Mouse (Mus musculus): Measurements from ENCODE around the gene Tfec. TPM values are rescaled to one million over a fixed set of nuclear protein-coding genes. Genes with fewer than 3 reads are reported as not detected.

Tfec gene
- total RNA-seq (2021) = not detected

- DNase-seq (ENCODE audit: extremely low spot score in 1 of 2, low spot score in 1 of 2) = no peak
These were observed at the start of gene Tfec for GRCm38 (mm10) chr6:16898251-16898862. Gene Tfec, minus strand, starts transcription at chr6:16898441.

DNA sequence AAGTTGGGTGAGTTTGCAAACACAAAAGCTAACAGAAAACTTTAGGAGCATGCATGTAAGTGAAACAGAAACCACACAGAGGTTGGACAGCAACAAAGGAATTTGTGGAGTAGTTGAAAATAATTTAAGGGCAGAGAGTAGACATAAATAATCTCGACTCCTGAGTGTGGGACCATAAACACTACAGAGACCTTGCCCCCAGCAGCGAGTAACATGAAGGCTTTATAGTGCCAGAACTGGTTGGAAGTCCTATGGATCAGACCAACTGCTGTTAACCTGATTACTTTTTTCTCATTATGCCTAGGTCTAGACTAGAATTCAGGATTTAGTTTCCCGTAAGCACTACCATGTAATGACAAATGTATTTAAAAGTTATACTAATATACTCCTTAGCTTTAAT lies 49.6 kb upstream of the Tfec start:
- DNase-seq (ENCODE audit: extremely low spot score in 1 of 2, low spot score in 1 of 2) = no peak

DNA sequence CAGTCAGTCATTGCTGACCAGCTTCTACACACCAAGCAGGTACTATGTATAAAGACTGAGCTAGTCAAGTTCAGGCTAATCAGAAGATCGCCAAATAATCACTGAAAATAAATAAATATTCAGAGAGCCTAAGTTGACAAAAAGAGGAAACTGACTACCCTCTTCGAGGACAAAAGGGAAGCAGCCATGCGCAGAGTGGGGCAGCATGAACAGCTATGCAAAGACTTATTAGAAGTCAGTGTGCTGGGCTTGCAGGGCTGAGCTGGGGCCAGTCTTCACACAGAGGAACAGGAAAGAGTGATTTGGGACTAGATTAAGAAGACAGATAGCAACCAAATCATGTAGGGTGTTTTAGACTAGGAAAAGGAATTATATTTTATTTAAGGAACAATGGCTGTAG lies 45.3 kb upstream of the Tfec start:
- DNase-seq (ENCODE audit: extremely low spot score in 1 of 2, low spot score in 1 of 2) = no peak

DNA sequence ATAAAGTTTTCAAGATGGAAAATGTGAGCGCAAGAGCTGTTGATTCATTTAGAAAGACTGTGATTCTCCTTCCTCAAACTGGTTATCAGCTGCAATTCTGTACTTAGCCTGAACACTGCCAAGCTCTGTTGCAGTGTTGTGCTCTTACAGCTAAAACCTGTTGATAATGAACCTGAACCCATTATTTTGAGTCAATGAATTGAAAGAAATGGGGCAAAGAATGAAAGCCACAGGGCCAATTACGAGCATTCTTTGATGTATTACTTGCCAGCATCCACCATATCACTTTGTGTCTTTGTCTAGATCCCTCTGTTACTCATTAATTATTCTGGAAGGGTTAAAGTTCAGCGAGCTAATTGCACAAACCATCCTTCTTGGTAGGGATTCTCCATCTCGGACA lies 44.2 kb upstream of the Tfec start:
- DNase-seq (ENCODE audit: extremely low spot score in 1 of 2, low spot score in 1 of 2) = no peak

GRCm38 (mm10) chr6:16931059-16931458 lies 32.8 kb upstream of the Tfec start:
- DNase-seq (ENCODE audit: extremely low spot score in 1 of 2, low spot score in 1 of 2) = no peak

- DNase-seq (ENCODE audit: extremely low spot score in 1 of 2, low spot score in 1 of 2) = no peak
These were observed 21.9 kb upstream of the Tfec start for GRCm38 (mm10) chr6:16920111-16920656.

GRCm38 (mm10) chr6:16891819-16892218 lies 6.4 kb downstream of the Tfec start:
- no peak for DNase-seq (ENCODE audit: extremely low spot score in 1 of 2, low spot score in 1 of 2)

DNA sequence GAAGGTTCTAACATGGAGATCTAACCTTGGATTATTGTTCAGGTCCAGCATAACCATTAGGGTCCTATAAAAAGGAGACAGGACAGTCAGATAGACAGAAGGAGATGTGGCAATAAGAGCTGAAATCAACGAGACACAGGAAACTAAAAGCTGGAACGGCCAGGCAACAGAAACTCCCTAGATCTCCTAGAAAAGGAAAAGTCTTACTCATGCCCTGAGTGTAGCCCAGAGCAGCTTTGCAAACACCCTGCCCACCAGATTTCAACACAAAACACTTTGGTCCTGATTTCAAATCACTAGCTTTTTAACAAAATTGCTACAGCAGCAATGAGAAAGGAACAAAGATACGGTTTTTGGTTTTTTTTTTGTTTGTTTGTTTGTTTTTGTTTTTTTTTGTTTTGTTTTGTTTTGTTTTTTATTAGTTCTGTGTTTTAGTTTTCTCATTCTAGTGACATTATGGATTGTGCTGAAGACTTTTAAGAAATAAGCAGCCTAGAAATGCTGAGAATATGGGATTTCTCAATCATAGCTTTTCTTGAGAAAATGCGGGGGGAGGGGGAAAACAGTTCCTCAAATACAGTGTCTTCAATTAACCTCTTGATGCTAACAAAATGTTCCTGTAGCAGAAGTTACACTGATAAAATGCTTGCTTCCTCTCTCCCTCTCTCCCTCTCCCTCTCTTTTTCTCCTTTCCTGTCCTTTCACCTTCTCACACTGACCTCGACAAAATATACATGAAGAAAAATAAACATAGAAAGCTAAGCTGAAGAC lies 14.5 kb downstream of the Tfec start:
- no peak for DNase-seq (ENCODE audit: extremely low spot score in 1 of 2, low spot score in 1 of 2)

DNA sequence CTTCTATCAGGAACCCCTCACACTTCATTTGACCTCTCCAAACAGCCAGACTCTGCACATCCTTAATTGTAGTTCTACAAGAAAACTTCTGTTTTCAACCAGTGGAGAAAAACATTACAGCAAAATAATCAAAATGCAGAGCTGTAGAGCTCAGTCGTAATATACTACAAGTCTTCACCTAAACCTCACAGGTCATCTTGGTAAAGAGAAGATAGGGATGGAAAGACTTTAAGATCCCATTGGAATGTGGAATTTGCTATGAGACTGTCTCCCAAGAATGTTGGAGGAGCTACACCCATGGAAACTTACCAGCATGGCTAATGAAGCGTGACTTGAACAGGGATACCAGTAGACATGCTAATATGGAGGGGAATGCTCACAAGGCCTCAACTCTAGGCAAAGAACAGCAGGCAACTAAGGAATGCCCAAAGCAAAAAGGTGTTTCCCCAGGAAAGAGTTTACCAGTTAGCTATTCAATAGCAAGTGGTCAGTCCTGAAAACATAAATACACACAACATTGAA lies 24.2 kb downstream of the Tfec start:
- DNase-seq (ENCODE audit: extremely low spot score in 1 of 2, low spot score in 1 of 2) = no peak

DNA sequence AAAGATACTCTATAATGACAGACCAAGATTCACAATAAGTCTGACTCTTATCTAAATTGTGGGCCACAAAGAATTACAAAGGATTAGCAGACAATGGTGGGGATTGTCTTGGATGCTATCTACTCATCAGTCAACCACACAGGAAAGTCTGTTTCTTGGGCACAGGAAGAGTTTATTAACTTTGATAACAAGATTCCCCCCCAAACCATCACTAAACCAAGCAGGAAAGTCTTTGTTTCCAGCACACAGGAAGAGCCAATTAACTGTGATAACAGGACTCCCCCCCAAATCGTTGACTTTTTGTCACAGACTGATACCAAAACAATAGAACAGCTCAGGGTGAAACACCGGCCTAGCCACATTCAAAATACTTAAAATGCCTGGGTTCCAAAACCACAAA lies 28.2 kb downstream of the Tfec start:
- DNase-seq (ENCODE audit: extremely low spot score in 1 of 2, low spot score in 1 of 2) = no peak

DNA sequence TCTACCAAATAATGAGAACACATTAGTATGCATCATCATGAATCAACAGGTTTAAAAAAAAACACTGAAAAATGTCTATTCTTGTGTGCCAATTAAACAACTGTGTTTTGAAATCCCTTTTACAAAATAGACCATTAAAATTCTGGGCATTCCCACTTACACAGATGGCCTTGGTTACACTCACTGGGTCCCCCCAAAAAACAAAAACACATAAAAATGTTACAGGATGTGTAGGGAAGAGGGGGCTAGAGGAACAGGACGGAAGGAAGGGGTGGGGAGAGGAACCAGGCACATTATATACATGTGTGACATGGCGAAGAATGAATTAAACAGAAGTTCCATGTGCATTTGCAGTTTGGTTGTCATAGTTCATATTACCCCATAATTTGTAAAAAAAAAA lies 29.9 kb downstream of the Tfec start:
- DNase-seq (ENCODE audit: extremely low spot score in 1 of 2, low spot score in 1 of 2) = no peak

DNA sequence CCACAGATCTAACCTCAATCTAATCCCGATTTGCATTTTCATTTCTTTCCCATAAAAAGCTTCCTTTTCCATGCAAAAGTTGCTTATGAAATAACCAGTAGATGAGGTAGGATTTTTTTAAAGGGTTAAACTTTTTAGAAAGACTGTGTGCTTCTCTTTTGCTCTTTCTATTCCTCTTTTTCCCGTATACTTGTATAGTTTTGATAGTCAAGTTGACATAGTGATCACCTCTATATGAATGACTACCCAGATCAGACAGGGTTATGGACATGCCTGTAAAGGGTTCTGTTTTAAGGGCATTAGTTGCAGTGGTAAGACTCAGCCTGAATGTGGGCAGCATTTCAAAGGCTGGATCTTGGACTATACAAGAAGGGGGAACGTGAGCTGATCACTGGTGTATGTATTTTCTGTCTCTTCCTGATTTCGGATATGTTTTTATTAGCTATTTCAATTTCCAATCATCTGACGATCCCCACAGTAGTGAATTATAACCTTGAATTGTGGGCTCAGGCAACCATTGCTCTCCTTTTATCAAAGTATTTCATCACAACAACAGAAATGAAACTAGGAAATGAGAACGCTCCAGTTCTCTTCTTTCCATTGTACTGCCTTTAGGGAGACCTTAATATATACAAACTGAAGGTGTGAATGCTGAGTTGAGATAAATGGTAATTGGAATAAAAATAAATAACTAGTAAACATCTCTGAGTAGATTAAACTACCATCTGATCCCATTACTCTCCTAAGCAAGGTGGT lies 35.3 kb downstream of the Tfec start:
- DNase-seq (ENCODE audit: extremely low spot score in 1 of 2, low spot score in 1 of 2) = no peak

- no peak for DNase-seq (ENCODE audit: extremely low spot score in 1 of 2, low spot score in 1 of 2)
These were observed 36.2 kb downstream of the Tfec start for GRCm38 (mm10) chr6:16862050-16862449.

- no peak for DNase-seq (ENCODE audit: extremely low spot score in 1 of 2, low spot score in 1 of 2)
These were observed 42.2 kb downstream of the Tfec start for GRCm38 (mm10) chr6:16855879-16856545.

DNA sequence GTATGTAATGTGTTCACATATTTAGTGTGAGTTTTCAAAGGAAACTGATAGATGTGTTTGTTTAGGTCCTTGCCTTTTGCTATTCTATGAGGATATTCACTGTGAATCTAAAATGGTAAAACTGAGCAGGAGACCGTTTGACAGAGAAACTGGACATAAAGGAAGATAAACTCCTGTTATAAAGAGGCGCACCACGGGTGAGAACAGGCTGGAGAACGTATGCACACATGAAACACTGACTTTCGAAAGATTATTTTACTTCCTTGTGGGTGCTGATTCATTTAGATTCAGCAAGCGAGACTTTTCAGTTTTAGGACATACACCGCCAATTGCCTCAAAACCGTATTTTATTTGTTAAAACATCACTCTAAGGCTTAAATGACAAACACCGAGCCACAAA lies 43.3 kb downstream of the Tfec start:
- DNase-seq (ENCODE audit: extremely low spot score in 1 of 2, low spot score in 1 of 2) = no peak

DNA sequence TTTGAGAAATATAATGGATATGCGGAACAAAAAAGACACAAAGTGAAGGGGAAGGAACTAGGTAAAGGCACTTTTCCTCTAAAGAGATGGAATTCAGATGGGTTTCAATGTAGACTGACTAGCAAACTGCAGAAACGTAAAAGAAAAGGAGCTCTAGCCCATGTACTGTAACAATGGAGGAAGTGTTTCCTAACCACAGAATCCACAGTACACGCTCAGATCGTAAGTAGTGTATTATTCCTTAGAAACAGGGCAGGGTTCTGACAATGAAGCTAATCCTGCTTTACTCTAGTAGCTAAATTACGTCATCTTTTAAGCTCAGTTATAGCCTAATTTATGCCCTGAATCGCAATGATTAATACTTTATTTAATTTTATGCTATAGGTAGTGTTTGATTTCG lies 51.7 kb downstream of the Tfec start:
- DNase-seq (ENCODE audit: extremely low spot score in 1 of 2, low spot score in 1 of 2) = no peak

DNA sequence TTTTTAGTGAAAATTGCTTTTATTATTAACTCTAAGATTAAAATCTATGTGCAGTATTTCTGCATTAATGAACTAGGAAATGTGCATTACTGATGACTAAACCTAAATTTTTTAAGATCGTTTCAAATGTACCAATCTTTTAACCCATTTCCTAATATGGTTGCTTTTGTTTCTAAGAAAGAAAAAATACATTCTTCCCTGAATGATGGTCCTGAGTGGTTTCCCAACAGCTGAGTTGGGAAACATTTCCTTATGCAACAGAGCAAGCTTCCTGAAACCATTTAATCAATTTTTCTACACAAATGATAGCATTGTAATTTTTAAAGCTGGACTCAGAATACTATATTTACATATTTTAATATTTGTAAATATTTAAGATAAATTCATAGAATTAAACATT lies 62.6 kb downstream of the Tfec start:
- DNase-seq (ENCODE audit: extremely low spot score in 1 of 2, low spot score in 1 of 2) = no peak

DNA sequence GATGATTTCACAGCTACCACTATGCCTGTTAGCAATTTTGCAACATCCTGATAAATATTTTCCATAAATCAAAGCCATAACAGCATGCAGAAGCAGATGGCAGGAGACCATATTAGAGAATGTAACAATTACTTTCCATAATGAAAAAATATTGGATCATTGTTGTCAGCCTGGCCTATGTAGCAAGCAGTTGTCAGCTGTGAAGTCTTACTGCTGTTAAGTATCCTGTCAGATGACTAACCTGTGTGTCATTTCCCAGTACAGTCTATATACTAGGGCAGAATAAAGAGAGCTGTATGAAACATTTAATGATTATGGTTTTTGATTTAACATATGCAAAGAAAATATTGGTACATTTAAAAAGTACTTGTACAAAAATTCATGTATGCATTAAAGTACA lies 69.9 kb downstream of the Tfec start:
- no peak for DNase-seq (ENCODE audit: extremely low spot score in 1 of 2, low spot score in 1 of 2)

GRCm38 (mm10) chr6:16821985-16822384 lies 76.3 kb downstream of the Tfec start:
- no peak for DNase-seq (ENCODE audit: extremely low spot score in 1 of 2, low spot score in 1 of 2)

DNA sequence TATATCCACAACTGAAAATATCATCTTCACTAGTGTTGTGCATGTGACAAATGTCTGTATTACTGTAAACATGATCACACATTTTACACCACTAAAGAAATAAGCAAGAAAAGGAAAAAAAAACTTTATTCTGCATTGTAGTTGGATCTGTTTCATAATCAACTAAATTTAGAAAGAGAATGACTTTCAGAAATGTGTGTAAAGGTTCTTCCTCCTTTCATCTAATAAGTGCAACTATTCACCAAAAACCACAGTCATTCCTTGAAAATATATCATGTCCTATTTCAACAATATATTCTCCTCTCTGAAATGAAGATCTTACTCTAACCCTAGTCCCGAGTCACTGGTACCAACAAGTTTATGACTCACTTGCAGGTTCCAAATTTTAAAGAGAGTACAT lies 91.9 kb downstream of the Tfec start:
- no peak for DNase-seq (ENCODE audit: extremely low spot score in 1 of 2, low spot score in 1 of 2)

GRCm38 (mm10) chr6:16797669-16798068 lies 100.6 kb downstream of the Tfec start:
- peak; percentile 16 to 29 for DNase-seq (ENCODE audit: extremely low spot score in 1 of 2, low spot score in 1 of 2)

Measured in layer of hippocampus, postnatal 25 days (tissue).